Mouse (Mus musculus) spleen, adult 2 months (tissue): ENCODE data around the gene Fancd2. TPM values are rescaled to one million over a fixed set of nuclear protein-coding genes. Genes with fewer than 3 reads are reported as not detected.
A peak's percentile ranks its signal among the peaks of the same experiment; 100 is the strongest.

Source experiments
- DNase-seq, 2 experiments: peaks; one replicate each; pipeline versions ENCODE4 v3.0.0 to v3.0.0-alpha.2; 2012 to 2021; ENCODE audit warnings: low spot score in 2 of 2, low read depth in 1 of 2
- H3K27ac ChIP-seq: fragments of 200-500 bp; 2 replicates; pipeline ENCODE4 v1.5.1; 2012; ENCODE audit warnings: low read length, inconsistent platforms; ENCODE audit not compliant: insufficient read depth
- H3K27me3 ChIP-seq: fragments of 200-500 bp; 2 replicates; pipeline ENCODE4 v1.6.1; 2012; ENCODE audit warnings: mild to moderate bottlenecking, moderate library complexity, low read length, inconsistent platforms; ENCODE audit not compliant: control insufficient read depth, insufficient read depth
- H3K36me3 ChIP-seq: fragments of 200-500 bp; 2 replicates; pipeline ENCODE4 v1.6.1; 2012; ENCODE audit warnings: mild to moderate bottlenecking, low read length, inconsistent platforms; ENCODE audit not compliant: control insufficient read depth, insufficient read depth
- H3K4me1 ChIP-seq: fragments of 200-500 bp; 2 replicates; pipeline ENCODE4 v1.6.1; 2011; ENCODE audit warnings: inconsistent platforms; ENCODE audit not compliant: control insufficient read depth, insufficient read depth, insufficient read length
- H3K4me3 ChIP-seq: fragments of 200-500 bp; 2 replicates; pipeline ENCODE4 v1.5.1; 2011; ENCODE audit warnings: mild to moderate bottlenecking, inconsistent platforms; ENCODE audit not compliant: insufficient read depth, insufficient read length; ENCODE audit errors: extremely low read depth
- CTCF ChIP-seq: fragments of 200-500 bp; IDR thresholded peaks from 2 replicates; pipeline ENCODE4 v1.5.1; 2011; ENCODE audit warnings: mild to moderate bottlenecking, inconsistent platforms; ENCODE audit not compliant: insufficient read depth, insufficient read length, insufficient replicate concordance; ENCODE audit errors: extremely low read depth
- POLR2A ChIP-seq: fragments of 200-500 bp; IDR thresholded peaks from 2 replicates; pipeline ENCODE4 v1.6.1; 2011; ENCODE audit warnings: low read depth, low read length, inconsistent platforms
- WGBS: fragments of 180-500 bp; shearing (Covaris S2); methylation state at CpG from one replicate; pipeline ENCODE4 v1.1.7; 2018; 5-methylcytosine and 5-hydroxymethylcytosine counted together
- polyA plus RNA-seq: library from polyadenylated mRNA; depleted of rRNA; stranded (reverse); fragments of >200 nt; gene quantifications from 2 replicates; pipeline ENCODE4 v1.2.3, GENCODE M21; 2012

Gene Fancd2
- polyA plus RNA-seq, 1 experiment, result 2.8 TPM

DNA sequence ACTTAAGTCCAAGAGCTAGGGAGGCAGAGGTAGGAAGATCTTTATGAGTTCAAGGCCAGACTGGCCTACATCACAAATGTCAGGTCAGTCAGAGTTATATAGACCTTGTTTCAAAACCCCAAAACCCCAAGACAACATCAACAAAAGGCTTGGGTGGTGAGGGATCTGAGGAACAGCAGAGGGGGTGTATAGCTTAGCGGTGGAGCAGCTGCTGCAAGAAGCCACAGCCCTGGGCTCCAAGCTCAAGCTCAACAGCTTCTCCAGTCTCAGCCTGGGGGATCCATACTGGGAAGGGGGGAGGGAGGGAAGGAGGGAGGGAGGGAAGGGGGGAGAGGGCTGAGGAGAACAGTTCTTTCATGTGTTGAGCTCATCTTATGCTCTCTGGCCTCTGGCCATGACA, 25.8 kb upstream of the Fancd2 start:
- 63% methylated on average over 1 of the region's 1 CpGs for WGBS
- Histone ChIP-seq H3K4me1 (no peaks in the 10 kb centered on the region; the same call in 1 of the 2 replicates), H3K27ac (no peak overlapping the region), H3K4me3 (no peak overlapping the region), H3K36me3 (no peaks in the 10 kb centered on the region), H3K27me3 (no peaks in the 10 kb centered on the region)
- TF ChIP-seq POLR2A (no peak), CTCF (no peak)
- DNase-seq, result no peak

DNA sequence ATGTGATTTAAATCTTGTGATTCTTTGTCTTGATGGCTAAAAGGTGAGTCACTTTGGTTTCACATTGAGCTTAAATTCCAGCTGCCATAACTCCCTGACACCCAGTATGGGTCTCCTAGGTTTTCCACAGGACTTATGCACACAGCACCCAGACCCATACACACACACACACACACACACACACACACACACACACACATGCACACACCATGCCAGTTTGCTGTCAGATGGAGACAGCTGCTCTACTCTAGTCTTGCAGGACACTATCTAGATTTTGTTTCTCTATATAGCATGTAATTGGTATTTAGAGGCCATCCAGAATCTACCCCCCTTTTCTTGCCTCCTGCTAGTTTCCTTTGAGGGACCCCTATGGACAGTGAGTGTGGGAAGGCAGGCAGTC, 24.4 kb upstream of the Fancd2 start:
- TF ChIP-seq CTCF (no peak), POLR2A (no peak)
- no peak overlapping the region for H3K27ac ChIP-seq
- no peaks in the 10 kb centered on the region for H3K27me3 ChIP-seq
- no peak for DNase-seq
- H3K4me3 ChIP-seq, result no peak overlapping the region
- H3K36me3 ChIP-seq, result 0 out of 2 replicates have a peak, but pooled peaks cover 1% of the 10 kb centered on the region
- H3K4me1 ChIP-seq, result no peaks in the 10 kb centered on the region

DNA sequence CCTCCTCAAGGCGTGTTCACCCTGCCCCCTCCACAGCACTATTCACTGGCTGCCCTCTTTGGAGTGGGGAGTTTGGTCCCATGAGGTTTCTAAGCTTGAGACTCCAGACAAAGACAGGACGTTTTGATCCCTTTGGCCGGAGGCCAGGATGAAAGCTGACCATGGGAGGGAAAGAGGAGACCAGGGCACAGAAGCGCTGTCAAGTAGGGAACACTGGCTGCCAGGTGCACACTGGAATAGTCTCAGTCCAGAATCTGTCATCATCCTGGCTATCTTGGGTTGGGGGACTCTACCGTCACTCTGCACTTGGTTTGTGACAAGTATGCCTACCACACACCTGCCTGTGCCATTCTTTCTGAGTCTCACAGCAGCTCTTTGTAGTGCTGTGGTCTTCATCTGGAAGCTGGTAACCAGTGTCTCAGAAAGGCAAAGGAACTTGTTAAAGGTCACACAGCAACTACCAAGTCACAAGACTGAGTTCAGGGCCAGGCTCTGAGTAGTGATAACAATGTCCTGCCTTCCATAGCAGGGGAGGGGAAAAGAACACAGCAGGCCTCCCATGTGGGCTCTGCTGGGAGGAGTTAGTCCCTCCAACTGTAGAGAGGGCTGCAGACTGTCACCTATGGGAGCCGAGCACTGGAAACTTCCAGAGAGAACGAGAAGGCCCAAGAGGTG, 23.1 kb upstream of the Fancd2 start:
- TF ChIP-seq CTCF (no peak), POLR2A (no peak)
- DNase-seq, result no peak
- 82% methylated on average over 7 of the region's 7 CpGs for WGBS
- H3K36me3 ChIP-seq, result 0 out of 2 replicates have a peak, but pooled peaks cover 1% of the 10 kb centered on the region
- H3K27me3 ChIP-seq, result no peaks in the 10 kb centered on the region
- H3K4me3 ChIP-seq, result no peak overlapping the region
- H3K27ac ChIP-seq, result no peak overlapping the region
- no peaks in the 10 kb centered on the region for H3K4me1 ChIP-seq

DNA sequence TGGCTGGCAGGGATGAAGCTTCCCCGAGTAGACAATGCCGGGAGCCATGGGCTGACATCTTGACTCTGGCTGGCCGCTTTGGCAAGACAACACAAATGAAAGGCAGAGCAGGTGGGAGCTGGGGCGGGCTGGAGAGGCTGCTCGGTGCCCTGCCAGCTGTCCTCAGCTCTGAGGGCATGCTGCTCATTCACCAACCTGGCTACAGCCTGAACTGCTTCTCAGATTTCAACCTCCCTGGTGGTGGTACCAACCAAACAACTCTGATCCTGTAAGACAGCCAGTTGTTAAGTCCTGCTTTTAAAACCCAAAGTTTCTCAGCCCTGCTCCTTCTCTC, 22.6 kb upstream of the Fancd2 start:
- DNase-seq, result no peak
- H3K36me3 ChIP-seq, result peaks cover 3% of the 10 kb centered on the region; the same call in 1 of the 2 replicates
- no peaks in the 10 kb centered on the region for H3K27me3 ChIP-seq
- WGBS, result 84% methylated on average over 5 of the region's 5 CpGs
- no peak overlapping the region for H3K4me3 ChIP-seq
- TF ChIP-seq POLR2A (no peak), CTCF (no peak)
- H3K27ac ChIP-seq, result no peak overlapping the region
- no peaks in the 10 kb centered on the region for H3K4me1 ChIP-seq

DNA sequence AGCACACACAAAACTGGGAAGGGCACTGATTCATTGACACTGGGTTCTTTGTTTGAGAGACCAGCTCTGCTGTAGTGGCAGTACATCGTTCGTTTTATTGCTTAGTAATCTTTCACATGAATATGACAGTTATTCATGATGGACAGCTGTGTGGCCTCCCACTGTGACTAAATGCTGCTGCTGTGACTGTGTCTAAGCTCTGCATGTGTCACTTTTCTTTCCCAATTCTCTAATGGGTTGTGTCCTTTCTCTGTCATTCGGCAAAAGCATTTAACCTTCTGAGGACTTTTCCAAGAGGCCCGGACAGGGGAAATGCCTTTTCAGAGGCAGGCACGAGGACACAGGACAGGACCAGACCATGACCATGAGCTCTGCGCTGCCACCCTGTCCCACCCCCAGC, 17.5 kb upstream of the Fancd2 start:
- H3K27me3 ChIP-seq, result no peaks in the 10 kb centered on the region
- H3K27ac ChIP-seq, result no peak overlapping the region
- no peak overlapping the region for H3K4me3 ChIP-seq
- peaks cover 7% of the 10 kb centered on the region; the same call in 1 of the 2 replicates for H3K4me1 ChIP-seq
- TF ChIP-seq CTCF, result no peak
- no peak for TF ChIP-seq POLR2A
- peaks cover 27% of the 10 kb centered on the region for H3K36me3 ChIP-seq
- WGBS, result 93% methylated on average over 6 of the region's 6 CpGs
- no peak for DNase-seq

DNA sequence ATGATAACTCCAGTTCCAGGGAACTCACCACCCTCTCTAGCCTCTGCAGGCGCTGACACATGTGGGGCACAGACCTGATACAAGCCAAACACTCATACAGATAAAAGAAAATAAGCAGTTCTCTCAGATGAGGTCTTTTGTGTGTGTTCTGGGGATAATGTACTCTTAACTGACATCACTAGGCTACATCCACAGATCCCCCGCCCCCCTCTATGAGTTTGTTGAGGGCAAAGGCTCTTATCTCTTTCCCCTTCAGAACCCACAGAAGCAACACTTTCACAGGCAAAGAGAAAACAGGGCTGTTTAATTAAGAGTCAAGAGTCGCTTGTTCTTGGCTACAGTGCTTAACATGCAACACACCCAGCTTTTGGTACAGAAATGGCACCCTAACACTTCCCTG, 16.9 kb upstream of the Fancd2 start:
- Histone ChIP-seq H3K4me1 (peaks cover 7% of the 10 kb centered on the region; the same call in 1 of the 2 replicates), H3K27ac (no peak overlapping the region), H3K36me3 (peaks cover 32% of the 10 kb centered on the region), H3K27me3 (no peaks in the 10 kb centered on the region), H3K4me3 (no peak overlapping the region)
- WGBS, result 80% methylated on average over 3 of the region's 3 CpGs
- no peak for DNase-seq
- TF ChIP-seq CTCF (no peak), POLR2A (no peak)

DNA sequence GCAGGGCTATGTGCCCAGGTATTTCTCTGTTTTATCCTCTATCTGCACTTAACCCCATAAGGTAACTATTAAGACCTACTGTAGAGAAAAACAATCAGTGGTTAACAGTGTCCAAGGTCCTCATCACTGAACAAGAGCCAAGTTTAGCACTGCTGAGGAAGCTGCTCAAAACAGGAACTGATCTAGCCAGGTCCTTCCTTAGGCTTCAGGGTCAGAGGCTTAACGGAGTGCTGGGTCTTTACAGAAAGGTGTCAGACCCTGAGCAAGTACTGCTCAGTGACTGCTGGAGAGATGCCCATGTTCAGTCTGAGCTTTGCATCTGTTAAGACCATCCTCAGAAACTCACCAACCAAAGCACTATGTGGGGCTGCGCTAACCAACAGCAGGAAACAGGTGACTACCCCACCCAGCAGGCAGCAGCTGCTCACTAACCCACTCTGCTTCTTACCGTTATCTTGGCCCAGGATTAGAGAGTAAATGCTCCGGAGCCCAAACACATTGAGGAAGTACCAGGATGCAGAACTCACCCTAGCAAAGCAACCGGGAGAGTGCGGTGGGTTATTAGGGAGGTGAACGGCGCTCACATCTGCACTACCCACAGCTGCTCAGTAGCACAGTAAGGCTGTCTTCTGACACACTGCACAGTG, 13.9 kb upstream of the Fancd2 start:
- WGBS, result 11% methylated on average over 8 of the region's 8 CpGs
- no peaks in the 10 kb centered on the region for H3K27me3 ChIP-seq
- DNase-seq, result no peak
- H3K4me1 ChIP-seq, result peaks cover 7% of the 10 kb centered on the region; the same call in 1 of the 2 replicates
- no peak overlapping the region for H3K4me3 ChIP-seq
- TF ChIP-seq CTCF, result no peak
- TF ChIP-seq POLR2A, result no peak
- H3K36me3 ChIP-seq, result peaks cover 47% of the 10 kb centered on the region
- peak overlapping the region; percentile 54 for H3K27ac ChIP-seq
